Mouse (Mus musculus): ENCODE measurements around the gene Orai3. TPM values are rescaled to one million over a fixed set of nuclear protein-coding genes. Genes with fewer than 3 reads are reported as not detected.

Gene Orai3
- total RNA-seq, 2 experiments from 2014 or later, result 23.1 to 23.7 TPM

- intact Hi-C loops (cut with DNase I), result no loop called here
- no peak for DNase-seq (ENCODE audit: low spot score in 2 of 2)
Observed at GRCm38 (mm10) chr7:127817776-127818175, 48.2 kb downstream of the Orai3 start.

GRCm38 (mm10) chr7:127820836-127821509, 51.4 kb downstream of the Orai3 start:
- intact Hi-C loops (cut with DNase I), result loop anchor here (5.0 kb wide), 1 partner anchor 56 kb away; the partner anchor contains the start of genes Zfp646 and Zfp668
- DNase-seq (ENCODE audit: low spot score in 2 of 2), result no peak

- intact Hi-C loops (cut with DNase I), result loop anchor here (5.0 kb wide), 1 partner anchor 55 kb away; the partner anchor contains the start of genes Zfp646 and Zfp668
- no peak for DNase-seq (ENCODE audit: low spot score in 2 of 2)
Observed at GRCm38 (mm10) chr7:127822494-127822893, 52.9 kb downstream of the Orai3 start.

- peak in 1 of 2 experiments; percentile 57 for DNase-seq (ENCODE audit: low spot score in 2 of 2)
- intact Hi-C loops (cut with DNase I), result loop anchor here (1.0 to 5.0 kb wide), 3 partner anchors 18 to 54 kb away; partner anchors contain the start of genes Zfp646 and Zfp668
Observed at GRCm38 (mm10) chr7:127823236-127824171, 53.9 kb downstream of the Orai3 start.

GRCm38 (mm10) chr7:127824176-127824871, 54.7 kb downstream of the Orai3 start, which contains the start of the genes Stx4a and Stx1b:
Stx4a (plus strand) TSS chr7:127824294.
Stx1b (minus strand) TSS chr7:127824549.
- DNase-seq (ENCODE audit: low spot score in 2 of 2), result peak; percentile 62 to 67
- intact Hi-C loops (cut with DNase I), result loop anchor here (1.0 to 5.0 kb wide), 3 partner anchors 17 to 53 kb away; partner anchors contain the start of genes Zfp646 and Zfp668

Other genes starting within 250 kb of the Orai3 start
- not detected for gene Tmem265, start 208.4 kb upstream of the Orai3 start, total RNA-seq (2021)
- gene Phkg2, start 196.5 kb upstream of the Orai3 start, total RNA-seq (2021), result 10 to 100 TPM; 76.9 to 89.1 TPM
- 1 to 10 TPM; 6.8 to 7.7 TPM for gene Ccdc189, start 181.2 kb upstream of the Orai3 start, total RNA-seq (2021)
- gene Rnf40, start 181.0 kb upstream of the Orai3 start, total RNA-seq (2021), result 10 to 100 TPM; 69.4 to 71.4 TPM
- 10 to 100 TPM; 22.2 to 24.8 TPM for gene Zfp629, start 154.0 kb upstream of the Orai3 start, total RNA-seq (2021)
- gene Bcl7c, start 60.9 kb upstream of the Orai3 start, total RNA-seq (2021), result 10 to 100 TPM; 37.6 to 43.0 TPM
- 1 to 10 TPM; 2.6 to 3.4 TPM for gene Ctf1, start 57.1 kb upstream of the Orai3 start, total RNA-seq (2021)
- not detected for gene Ctf2, start 37.6 kb upstream of the Orai3 start, total RNA-seq (2021)
- 10 to 100 TPM; 81.3 to 88.2 TPM for gene Fbxl19, start 25.3 kb upstream of the Orai3 start, total RNA-seq (2021)
- 10 to 100 TPM; 42.3 to 43.4 TPM for gene Setd1a, start 6.9 kb downstream of the Orai3 start, total RNA-seq (2021)
- gene Gm49388, start 15.8 kb downstream of the Orai3 start, total RNA-seq (2021), result 1 to 10 TPM; 3.5 to 4.5 TPM
- gene Hsd3b7, start 30.8 kb downstream of the Orai3 start, total RNA-seq (2021), result 1 to 10 TPM; 3.6 to 6.8 TPM
- 10 to 100 TPM; 70.5 to 76.0 TPM for gene Stx4a, start 54.5 kb downstream of the Orai3 start, total RNA-seq (2021)
- 100 to 1,000 TPM; 437 to 445 TPM for gene Stx1b, start 54.7 kb downstream of the Orai3 start, total RNA-seq (2021)
- gene Zfp646, start 106.4 kb downstream of the Orai3 start, total RNA-seq (2021), result 10 to 100 TPM; 28.1 to 30.4 TPM
- gene Zfp668, start 107.0 kb downstream of the Orai3 start, total RNA-seq (2021), result 10 to 100 TPM; 20.6 to 20.7 TPM
- 1 to 10 TPM; 1.7 to 1.9 TPM for gene Prss53, start 121.2 kb downstream of the Orai3 start, total RNA-seq (2021)
- gene Gm21974, start 125.6 kb downstream of the Orai3 start, total RNA-seq (2021), result not detected
- gene Vkorc1, start 125.8 kb downstream of the Orai3 start, total RNA-seq (2021), result 10 to 100 TPM; 22.9 to 26.0 TPM
- 10 to 100 TPM; 33.7 to 37.6 TPM for gene Bckdk, start 134.3 kb downstream of the Orai3 start, total RNA-seq (2021)
- 10 to 100 TPM; 28.6 to 28.7 TPM for gene Kat8, start 142.7 kb downstream of the Orai3 start, total RNA-seq (2021)
- under 1 TPM in 1 of 2 experiments, not detected in 1; 0.64 TPM for gene Prss8, start 160.3 kb downstream of the Orai3 start, total RNA-seq (2021)
- gene Prss36, start 176.9 kb downstream of the Orai3 start, total RNA-seq (2021), result 1 to 10 TPM; 8.0 to 9.3 TPM
- 100 to 1,000 TPM; 270 to 316 TPM for gene Fus, start 197.6 kb downstream of the Orai3 start, total RNA-seq (2021)
- 1 to 10 TPM; 2.3 to 4.0 TPM for gene Pycard, start 224.1 kb downstream of the Orai3 start, total RNA-seq (2021)
- 1 to 10 TPM; 1.1 to 1.5 TPM for gene Trim72, start 234.1 kb downstream of the Orai3 start, total RNA-seq (2021)

All from left cerebral cortex, postnatal 25 days (tissue).